Mouse (Mus musculus): Measurements from ENCODE around the gene Vmn1r217. TPM values are rescaled to one million over a fixed set of nuclear protein-coding genes. Genes with fewer than 3 reads are reported as not detected.
"Not testable (repeated sequence)": the region's sequence is repeated elsewhere in the genome, so short reads cannot be mapped to it uniquely, and the experiment has no call there.

The Vmn1r217 gene
- polyA plus RNA-seq (2012; ENCODE audit: insufficient read depth, insufficient read length, missing spikeins), result not detected in 2 replicates

GRCm38 (mm10) chr13:23118126-23118525, at the start of gene Vmn1r217:
Vmn1r217 (minus strand) TSS chr13:23118226.
- not testable (repeated sequence) for H3K27ac ChIP-seq (ENCODE audit: insufficient read depth, low read depth, low read length); H3K4me1 ChIP-seq (ENCODE audit: control insufficient read depth, insufficient read depth, low read length); H3K4me3 ChIP-seq (ENCODE audit: insufficient read depth, low read length)

DNA sequence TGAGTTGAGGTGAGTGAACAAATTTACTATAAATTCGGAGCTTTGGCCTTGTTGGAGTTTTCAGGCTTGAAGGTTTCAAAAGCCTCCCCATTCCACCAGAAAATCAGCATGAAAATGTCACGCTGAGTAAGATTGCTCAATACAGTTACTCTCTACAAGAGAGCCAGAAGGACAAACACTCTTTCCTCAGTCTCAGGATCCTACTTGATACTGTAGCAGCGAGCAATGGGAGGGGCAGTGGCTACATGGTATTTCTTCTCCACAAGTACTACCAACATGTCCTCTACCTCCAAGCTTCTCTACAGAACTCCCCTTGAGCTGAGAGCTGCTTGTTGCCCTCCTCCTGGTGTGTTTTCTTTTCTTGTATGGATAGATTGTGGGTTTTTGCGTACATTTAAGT, 48.4 kb upstream of the Vmn1r217 start:
- not testable (repeated sequence) for H3K4me1 ChIP-seq (ENCODE audit: control insufficient read depth, insufficient read depth, low read length); H3K4me3 ChIP-seq (ENCODE audit: insufficient read depth, low read length); H3K27ac ChIP-seq (ENCODE audit: insufficient read depth, low read depth, low read length)

GRCm38 (mm10) chr13:23159012-23159411, 41.0 kb upstream of the Vmn1r217 start, which contains the start of gene Vmn1r219:
Vmn1r219 (plus strand) TSS chr13:23159312.
- TF ChIP-seq CTCF (IDR thresholded peaks at IDR 0.05; ENCODE audit: low read depth, low read length) (no peak), POLR2A (IDR thresholded peaks at IDR 0.05; ENCODE audit: borderline replicate concordance, low read depth, low read length) (no peak)

GRCm38 (mm10) chr13:23157848-23158247, 39.8 kb upstream of the Vmn1r217 start:
- TF ChIP-seq CTCF (IDR thresholded peaks at IDR 0.05; ENCODE audit: low read depth, low read length) (no peak), POLR2A (IDR thresholded peaks at IDR 0.05; ENCODE audit: borderline replicate concordance, low read depth, low read length) (no peak)
- no peak overlapping the region for H3K27ac ChIP-seq (ENCODE audit: insufficient read depth, low read depth, low read length)
- no peaks in the 10 kb centered on the region for H3K4me1 ChIP-seq (ENCODE audit: control insufficient read depth, insufficient read depth, low read length)
- no peak overlapping the region for H3K4me3 ChIP-seq (ENCODE audit: insufficient read depth, low read length)

More at GRCm38 (mm10) chr13:23159012-23159411, 41.0 kb upstream of the Vmn1r217 start, which contains the start of gene Vmn1r219:
- no peaks in the 10 kb centered on the region for H3K4me1 ChIP-seq (ENCODE audit: control insufficient read depth, insufficient read depth, low read length)
- H3K27ac ChIP-seq (ENCODE audit: insufficient read depth, low read depth, low read length), result no peak within 1 kb of the TSS
- no peak within 1 kb of the TSS for H3K4me3 ChIP-seq (ENCODE audit: insufficient read depth, low read length)

DNA sequence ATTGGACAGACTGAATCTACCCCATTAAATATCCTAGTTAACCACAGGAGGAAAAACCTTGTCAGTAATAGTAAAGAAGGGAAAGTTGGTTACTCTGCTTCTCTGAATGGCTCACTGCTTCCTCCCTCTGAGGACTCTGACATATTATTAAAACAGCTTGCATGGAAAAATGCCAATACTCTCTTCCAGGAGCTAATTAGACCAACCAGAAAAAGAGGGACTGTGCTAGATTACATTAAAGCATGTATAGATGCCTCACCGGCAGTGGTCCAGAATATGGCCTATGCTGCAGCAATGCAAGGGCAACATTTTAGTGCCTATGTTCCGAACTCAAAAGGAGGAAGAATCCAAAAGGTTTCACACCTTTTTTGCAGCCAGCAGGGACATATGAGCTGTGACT, 20.9 kb upstream of the Vmn1r217 start:
- Histone ChIP-seq H3K27ac (ENCODE audit: insufficient read depth, low read depth, low read length) (no peak overlapping the region), H3K4me1 (ENCODE audit: control insufficient read depth, insufficient read depth, low read length) (no peaks in the 10 kb centered on the region), H3K4me3 (ENCODE audit: insufficient read depth, low read length) (no peak overlapping the region)
- no peak for TF ChIP-seq POLR2A (IDR thresholded peaks at IDR 0.05; ENCODE audit: borderline replicate concordance, low read depth, low read length)
- no peak for TF ChIP-seq CTCF (IDR thresholded peaks at IDR 0.05; ENCODE audit: low read depth, low read length)

DNA sequence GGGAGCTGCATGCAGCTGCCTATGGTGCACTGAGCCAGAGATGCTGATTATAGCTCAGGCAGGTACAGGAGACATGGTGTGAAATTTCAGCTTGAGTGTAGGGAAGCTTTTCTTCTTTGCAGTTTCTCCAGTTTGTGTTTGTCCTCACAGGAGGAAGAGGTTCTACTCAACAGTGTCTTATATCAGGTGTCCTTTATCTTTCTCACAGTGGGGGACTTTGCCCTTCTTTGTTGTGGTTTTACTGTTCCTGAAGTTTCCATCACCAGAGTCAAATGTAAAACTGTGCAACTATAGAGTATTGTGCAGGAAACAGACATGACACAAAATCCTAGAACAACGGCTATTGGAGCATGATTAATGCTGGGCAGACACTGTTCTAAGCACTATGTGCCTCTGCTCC, 15.5 kb upstream of the Vmn1r217 start:
- Histone ChIP-seq H3K4me3 (ENCODE audit: insufficient read depth, low read length) (no peak overlapping the region), H3K4me1 (ENCODE audit: control insufficient read depth, insufficient read depth, low read length) (no peaks in the 10 kb centered on the region), H3K27ac (ENCODE audit: insufficient read depth, low read depth, low read length) (no peak overlapping the region)
- TF ChIP-seq POLR2A (IDR thresholded peaks at IDR 0.05; ENCODE audit: borderline replicate concordance, low read depth, low read length), result no peak
- no peak for TF ChIP-seq CTCF (IDR thresholded peaks at IDR 0.05; ENCODE audit: low read depth, low read length)

DNA sequence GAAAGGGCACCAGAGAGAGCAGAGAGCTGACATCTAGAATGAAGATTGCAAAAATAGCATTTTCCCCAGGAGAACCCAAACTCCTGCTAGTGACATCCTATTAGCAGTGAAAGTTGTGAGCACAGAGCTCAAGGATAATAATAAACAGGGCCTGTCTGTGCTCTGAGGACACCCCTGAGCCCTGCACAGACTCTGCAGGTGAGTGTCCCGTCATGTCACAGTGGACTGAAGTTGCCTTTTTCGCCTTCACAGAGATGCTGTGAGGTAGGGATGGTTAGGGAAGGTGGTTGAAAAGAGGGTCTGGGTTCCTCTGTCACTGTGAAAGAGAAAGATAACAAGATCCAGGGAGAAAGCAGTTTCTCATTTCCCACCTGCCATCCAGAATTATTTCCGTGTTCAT, 15.1 kb upstream of the Vmn1r217 start, which contains the start of gene Vmn1r218:
Gene Vmn1r218, plus strand, starts transcription at position 57 of the 400 bp plus-strand sequence.
- Histone ChIP-seq H3K27ac (ENCODE audit: insufficient read depth, low read depth, low read length) (no peak within 1 kb of the TSS), H3K4me1 (ENCODE audit: control insufficient read depth, insufficient read depth, low read length) (no peaks in the 10 kb centered on the region), H3K4me3 (ENCODE audit: insufficient read depth, low read length) (no peak within 1 kb of the TSS)
- no peak for TF ChIP-seq POLR2A (IDR thresholded peaks at IDR 0.05; ENCODE audit: borderline replicate concordance, low read depth, low read length)
- no peak for TF ChIP-seq CTCF (IDR thresholded peaks at IDR 0.05; ENCODE audit: low read depth, low read length)

DNA sequence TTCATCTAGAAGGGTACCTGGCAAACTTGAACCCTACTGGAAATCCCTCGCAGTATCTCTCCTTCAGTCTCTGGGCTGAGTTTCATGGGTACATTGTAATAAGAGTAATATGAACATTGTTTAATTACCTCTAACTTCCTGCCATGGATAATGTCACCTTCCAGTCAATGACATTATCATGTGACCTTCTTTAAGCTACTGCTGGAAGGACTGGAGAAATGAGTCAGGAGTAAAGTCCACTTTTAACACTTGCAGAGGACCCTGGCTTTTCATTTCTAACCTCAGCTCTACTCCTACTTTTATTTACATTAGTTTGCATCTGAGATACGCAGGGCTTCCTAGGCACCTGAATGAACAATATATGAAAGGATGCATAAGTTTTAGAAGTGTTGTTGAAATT, 2.6 kb upstream of the Vmn1r217 start:
- Histone ChIP-seq H3K27ac (ENCODE audit: insufficient read depth, low read depth, low read length) (no peak overlapping the region), H3K4me1 (ENCODE audit: control insufficient read depth, insufficient read depth, low read length) (no peaks in the 10 kb centered on the region), H3K4me3 (ENCODE audit: insufficient read depth, low read length) (no peak overlapping the region)
- TF ChIP-seq CTCF (IDR thresholded peaks at IDR 0.05; ENCODE audit: low read depth, low read length), result no peak
- no peak for TF ChIP-seq POLR2A (IDR thresholded peaks at IDR 0.05; ENCODE audit: borderline replicate concordance, low read depth, low read length)

GRCm38 (mm10) chr13:23094386-23094785, 23.6 kb downstream of the Vmn1r217 start:
- Histone ChIP-seq H3K4me1 (ENCODE audit: control insufficient read depth, insufficient read depth, low read length) (no peaks in the 10 kb centered on the region), H3K27ac (ENCODE audit: insufficient read depth, low read depth, low read length) (no peak overlapping the region), H3K4me3 (ENCODE audit: insufficient read depth, low read length) (no peak overlapping the region)
- TF ChIP-seq CTCF (IDR thresholded peaks at IDR 0.05; ENCODE audit: low read depth, low read length) (no peak), POLR2A (IDR thresholded peaks at IDR 0.05; ENCODE audit: borderline replicate concordance, low read depth, low read length) (no peak)

- no peak overlapping the region for H3K27ac ChIP-seq (ENCODE audit: insufficient read depth, low read depth, low read length)
- H3K4me3 ChIP-seq (ENCODE audit: insufficient read depth, low read length), result no peak overlapping the region
- no peak for TF ChIP-seq POLR2A (IDR thresholded peaks at IDR 0.05; ENCODE audit: borderline replicate concordance, low read depth, low read length)
- TF ChIP-seq CTCF (IDR thresholded peaks at IDR 0.05; ENCODE audit: low read depth, low read length), result no peak
- no peaks in the 10 kb centered on the region for H3K4me1 ChIP-seq (ENCODE audit: control insufficient read depth, insufficient read depth, low read length)
Observed at GRCm38 (mm10) chr13:23069312-23069711, 48.7 kb downstream of the Vmn1r217 start.

GRCm38 (mm10) chr13:23067725-23068124, 50.3 kb downstream of the Vmn1r217 start, which contains the start of gene Vmn1r215:
Vmn1r215 (plus strand) TSS chr13:23068025.
- Histone ChIP-seq H3K4me3 (ENCODE audit: insufficient read depth, low read length) (no peak within 1 kb of the TSS), H3K27ac (ENCODE audit: insufficient read depth, low read depth, low read length) (no peak within 1 kb of the TSS)
- no peak for TF ChIP-seq POLR2A (IDR thresholded peaks at IDR 0.05; ENCODE audit: borderline replicate concordance, low read depth, low read length)

More at GRCm38 (mm10) chr13:23067725-23068124, 50.3 kb downstream of the Vmn1r217 start, which contains the start of gene Vmn1r215:
- H3K4me1 ChIP-seq (ENCODE audit: control insufficient read depth, insufficient read depth, low read length), result no peaks in the 10 kb centered on the region
